Mouse (Mus musculus): ENCODE measurements around the gene Ankrd50. TPM values are rescaled to one million over a fixed set of nuclear protein-coding genes. Genes with fewer than 3 reads are reported as not detected.

Gene Ankrd50
- polyA plus RNA-seq, 1 experiment from 2014 or later, result 14.6 TPM

- peaks cover 55% of the 10 kb centered on the region for H3K79me2 ChIP-seq (ENCODE audit: inconsistent target)
These were observed 1.9 kb downstream of the Ankrd50 start for GRCm38 (mm10) chr3:38482749-38483148.

GRCm38 (mm10) chr3:38481106-38481505 lies 3.5 kb downstream of the Ankrd50 start:
- H3K36me3 ChIP-seq (ENCODE audit: inconsistent target), result no peaks in the 10 kb centered on the region
- H3K79me2 ChIP-seq (ENCODE audit: inconsistent target), result peaks cover 69% of the 10 kb centered on the region
- 88% methylated on average over 1 of the region's 1 CpGs for whole genome bisulfite sequencing (ENCODE audit: missing documents)
- H3K4me3 ChIP-seq (ENCODE audit: inconsistent target), result no peak overlapping the region
- no peak overlapping the region for H3K27ac ChIP-seq

More at GRCm38 (mm10) chr3:38482749-38483148, 1.9 kb downstream of the Ankrd50 start:
- no peaks in the 10 kb centered on the region for H3K36me3 ChIP-seq (ENCODE audit: inconsistent target)
- 93% methylated on average over 11 of the region's 11 CpGs for WGBS (ENCODE audit: missing documents)
- H3K27ac ChIP-seq, result no peak overlapping the region
- no peak overlapping the region for H3K4me3 ChIP-seq (ENCODE audit: inconsistent target)

GRCm38 (mm10) chr3:38477936-38478335 lies 6.7 kb downstream of the Ankrd50 start:
- Histone ChIP-seq H3K4me3 (ENCODE audit: inconsistent target) (no peak overlapping the region), H3K79me2 (ENCODE audit: inconsistent target) (peaks cover 94% of the 10 kb centered on the region), H3K36me3 (ENCODE audit: inconsistent target) (no peaks in the 10 kb centered on the region), H3K27ac (no peak overlapping the region)
- 100% methylated on average over 1 of the region's 1 CpGs for WGBS (ENCODE audit: missing documents)

GRCm38 (mm10) chr3:38475587-38475986 lies 9.1 kb downstream of the Ankrd50 start:
- Histone ChIP-seq H3K36me3 (ENCODE audit: inconsistent target) (no peaks in the 10 kb centered on the region), H3K4me3 (ENCODE audit: inconsistent target) (no peak overlapping the region), H3K27ac (no peak overlapping the region), H3K79me2 (ENCODE audit: inconsistent target) (peaks cover 92% of the 10 kb centered on the region)
- 92% methylated on average over 6 of the region's 6 CpGs for WGBS (ENCODE audit: missing documents)

GRCm38 (mm10) chr3:38473138-38473537 lies 11.5 kb downstream of the Ankrd50 start:
- Histone ChIP-seq H3K4me3 (ENCODE audit: inconsistent target) (no peak overlapping the region), H3K27ac (no peak overlapping the region), H3K36me3 (ENCODE audit: inconsistent target) (no peaks in the 10 kb centered on the region), H3K79me2 (ENCODE audit: inconsistent target) (peaks cover 91% of the 10 kb centered on the region)
- WGBS (ENCODE audit: missing documents), result 85% methylated on average over 4 of the region's 4 CpGs

GRCm38 (mm10) chr3:38471516-38471915 lies 13.1 kb downstream of the Ankrd50 start:
- H3K36me3 ChIP-seq (ENCODE audit: inconsistent target), result no peaks in the 10 kb centered on the region
- H3K4me3 ChIP-seq (ENCODE audit: inconsistent target), result no peak overlapping the region
- no peak overlapping the region for H3K27ac ChIP-seq
- peaks cover 89% of the 10 kb centered on the region for H3K79me2 ChIP-seq (ENCODE audit: inconsistent target)

GRCm38 (mm10) chr3:38468131-38468530 lies 16.5 kb downstream of the Ankrd50 start:
- Histone ChIP-seq H3K4me3 (ENCODE audit: inconsistent target) (no peak overlapping the region), H3K27ac (no peak overlapping the region), H3K36me3 (ENCODE audit: inconsistent target) (no peaks in the 10 kb centered on the region), H3K79me2 (ENCODE audit: inconsistent target) (peaks cover 55% of the 10 kb centered on the region)
- WGBS (ENCODE audit: missing documents), result 96% methylated on average over 8 of the region's 8 CpGs

- Histone ChIP-seq H3K4me3 (ENCODE audit: inconsistent target) (no peak overlapping the region), H3K79me2 (ENCODE audit: inconsistent target) (peaks cover 47% of the 10 kb centered on the region), H3K27ac (no peak overlapping the region), H3K36me3 (ENCODE audit: inconsistent target) (peaks cover 8% of the 10 kb centered on the region; the same call in 1 of the 2 replicates)
- 93% methylated on average over 8 of the region's 8 CpGs for WGBS (ENCODE audit: missing documents)
These were observed 17.7 kb downstream of the Ankrd50 start for GRCm38 (mm10) chr3:38466880-38467405.

- 98% methylated on average over 5 of the region's 5 CpGs for WGBS (ENCODE audit: missing documents)
- H3K4me3 ChIP-seq (ENCODE audit: inconsistent target), result no peak overlapping the region
- H3K27ac ChIP-seq, result no peak overlapping the region
- peaks cover 8% of the 10 kb centered on the region; the same call in 1 of the 2 replicates for H3K36me3 ChIP-seq (ENCODE audit: inconsistent target)
- peaks cover 39% of the 10 kb centered on the region for H3K79me2 ChIP-seq (ENCODE audit: inconsistent target)
These were observed 18.5 kb downstream of the Ankrd50 start for GRCm38 (mm10) chr3:38466139-38466538.

GRCm38 (mm10) chr3:38463149-38463548 lies 21.5 kb downstream of the Ankrd50 start:
- H3K36me3 ChIP-seq (ENCODE audit: inconsistent target), result peaks cover 8% of the 10 kb centered on the region; the same call in 1 of the 2 replicates
- 100% methylated on average over 2 of the region's 2 CpGs for WGBS (ENCODE audit: missing documents)
- no peak overlapping the region for H3K4me3 ChIP-seq (ENCODE audit: inconsistent target)
- H3K79me2 ChIP-seq (ENCODE audit: inconsistent target), result peaks cover 12% of the 10 kb centered on the region; the same call in 1 of the 2 replicates
- H3K27ac ChIP-seq, result no peak overlapping the region

- peaks cover 13% of the 10 kb centered on the region for H3K36me3 ChIP-seq (ENCODE audit: inconsistent target)
- WGBS (ENCODE audit: missing documents), result 86% methylated on average over 2 of the region's 2 CpGs
- H3K27ac ChIP-seq, result no peak overlapping the region
- no peak overlapping the region for H3K4me3 ChIP-seq (ENCODE audit: inconsistent target)
- H3K79me2 ChIP-seq (ENCODE audit: inconsistent target), result peaks cover under 1% of the 10 kb centered on the region; the same call in 1 of the 2 replicates
These were observed 22.9 kb downstream of the Ankrd50 start for GRCm38 (mm10) chr3:38461742-38462141.

GRCm38 (mm10) chr3:38460250-38460624 lies 24.4 kb downstream of the Ankrd50 start:
- H3K4me3 ChIP-seq (ENCODE audit: inconsistent target), result no peak overlapping the region
- H3K79me2 ChIP-seq (ENCODE audit: inconsistent target), result no peaks in the 10 kb centered on the region
- no peak overlapping the region for H3K27ac ChIP-seq
- WGBS (ENCODE audit: missing documents), result 92% methylated on average over 3 of the region's 4 CpGs
- peaks cover 28% of the 10 kb centered on the region for H3K36me3 ChIP-seq (ENCODE audit: inconsistent target)

- H3K27ac ChIP-seq, result peak overlapping the region; percentile 24
- H3K79me2 ChIP-seq (ENCODE audit: inconsistent target), result no peaks in the 10 kb centered on the region
- no peak overlapping the region for H3K4me3 ChIP-seq (ENCODE audit: inconsistent target)
- peaks cover 34% of the 10 kb centered on the region for H3K36me3 ChIP-seq (ENCODE audit: inconsistent target)
- 72% methylated on average over 5 of the region's 5 CpGs for WGBS (ENCODE audit: missing documents)
These were observed 25.0 kb downstream of the Ankrd50 start for GRCm38 (mm10) chr3:38459507-38460249.

- no peak overlapping the region for H3K27ac ChIP-seq
- no peak overlapping the region for H3K4me3 ChIP-seq (ENCODE audit: inconsistent target)
- H3K36me3 ChIP-seq (ENCODE audit: inconsistent target), result peaks cover 41% of the 10 kb centered on the region
- 97% methylated on average over 13 of the region's 14 CpGs for WGBS (ENCODE audit: missing documents)
- no peaks in the 10 kb centered on the region for H3K79me2 ChIP-seq (ENCODE audit: inconsistent target)
These were observed 27.6 kb downstream of the Ankrd50 start for GRCm38 (mm10) chr3:38457041-38457440.

GRCm38 (mm10) chr3:38452199-38452598 lies 32.4 kb downstream of the Ankrd50 start:
- Histone ChIP-seq H3K27ac (no peak overlapping the region), H3K36me3 (ENCODE audit: inconsistent target) (peaks cover 50% of the 10 kb centered on the region), H3K4me3 (ENCODE audit: inconsistent target) (no peak overlapping the region), H3K79me2 (ENCODE audit: inconsistent target) (no peaks in the 10 kb centered on the region)
- 96% methylated on average over 9 of the region's 9 CpGs for WGBS (ENCODE audit: missing documents)

Measured in macrophage (primary cell).